Mouse (Mus musculus): ENCODE data around the gene Dnaic2.

Gene Dnaic2

GRCm38 (mm10) chr11:114747564-114748138 is 20.4 kb downstream of the Dnaic2 start:
- DNase-seq, result no peak

GRCm38 (mm10) chr11:114764820-114765818 is 37.9 kb downstream of the Dnaic2 start, which contains the start of gene Kif19a:
Kif19a (plus strand) TSS chr11:114765388.
- DNase-seq, result peak; percentile 9 to 19

- no peak for DNase-seq
Observed at GRCm38 (mm10) chr11:114769911-114770310, 42.7 kb downstream of the Dnaic2 start.

GRCm38 (mm10) chr11:114771896-114772295 is 44.7 kb downstream of the Dnaic2 start:
- DNase-seq, result no peak

GRCm38 (mm10) chr11:114780076-114780475 is 52.9 kb downstream of the Dnaic2 start:
- no peak for DNase-seq

- no peak for DNase-seq
Observed at GRCm38 (mm10) chr11:114785892-114786291, 58.7 kb downstream of the Dnaic2 start.

GRCm38 (mm10) chr11:114786326-114786725 is 59.1 kb downstream of the Dnaic2 start:
- no peak for DNase-seq

GRCm38 (mm10) chr11:114787611-114788010 is 60.4 kb downstream of the Dnaic2 start:
- DNase-seq, result no peak

GRCm38 (mm10) chr11:114789061-114789714 is 62.0 kb downstream of the Dnaic2 start:
- peak; percentile 64 to 73 for DNase-seq

- no peak for DNase-seq
Observed at GRCm38 (mm10) chr11:114789716-114790115, 62.5 kb downstream of the Dnaic2 start.

GRCm38 (mm10) chr11:114790171-114790570 is 63.0 kb downstream of the Dnaic2 start:
- DNase-seq, result no peak

GRCm38 (mm10) chr11:114790841-114791240 is 63.6 kb downstream of the Dnaic2 start:
- no peak for DNase-seq

- DNase-seq, result no peak
Observed at GRCm38 (mm10) chr11:114791351-114791889, 64.2 kb downstream of the Dnaic2 start.

GRCm38 (mm10) chr11:114791891-114792411 is 64.7 kb downstream of the Dnaic2 start:
- no peak for DNase-seq

GRCm38 (mm10) chr11:114792931-114793494 is 65.8 kb downstream of the Dnaic2 start:
- no peak for DNase-seq

- DNase-seq, result no peak
Observed at GRCm38 (mm10) chr11:114793868-114794545, 66.8 kb downstream of the Dnaic2 start.

- no peak for DNase-seq
Observed at GRCm38 (mm10) chr11:114794691-114795090, 67.5 kb downstream of the Dnaic2 start.

- DNase-seq, result peak; percentile 23 to 39
Observed at GRCm38 (mm10) chr11:114795231-114795746, 68.1 kb downstream of the Dnaic2 start.

- DNase-seq, result no peak
Observed at GRCm38 (mm10) chr11:114795848-114796322, 68.7 kb downstream of the Dnaic2 start, which contains the start of gene Btbd17. Btbd17 (minus strand) TSS chr11:114795945.

GRCm38 (mm10) chr11:114797176-114797575 is 70.0 kb downstream of the Dnaic2 start:
- no peak for DNase-seq

GRCm38 (mm10) chr11:114797981-114798380 is 70.8 kb downstream of the Dnaic2 start:
- DNase-seq, result no peak

Data from thymus, postnatal 36 days (tissue).